Mouse (Mus musculus): Measurements from ENCODE around the gene Smarcc1.

DNA sequence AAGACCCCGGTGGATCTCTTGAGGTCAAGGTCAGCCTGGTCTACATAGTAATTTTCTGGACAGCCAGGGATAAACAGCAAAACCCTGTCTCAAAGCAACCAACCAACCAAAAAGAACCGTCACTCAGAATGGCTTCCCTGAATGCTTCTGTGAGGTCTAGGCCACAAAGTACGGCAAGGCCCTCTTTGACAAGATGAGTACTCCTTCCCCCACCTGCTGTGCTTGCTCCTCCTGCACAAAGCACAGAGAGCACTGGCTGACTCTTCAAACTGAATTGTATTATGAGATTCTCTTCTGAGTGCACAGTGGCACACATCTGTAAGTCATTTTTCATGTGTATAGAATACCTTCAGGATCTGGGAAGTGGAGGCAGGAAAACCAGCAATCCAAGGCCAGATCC is 19.7 kb upstream of the Smarcc1 start:
- TF ChIP-seq CTCF (IDR thresholded peaks at IDR 0.05; ENCODE audit: borderline replicate concordance, insufficient read depth, low read length), result no peak
- no peak for TF ChIP-seq POLR2A (IDR thresholded peaks at IDR 0.05; ENCODE audit: low read depth, low read length)

Measured in embryonic fibroblast, embryonic 13.5 days (primary cell).